Mouse (Mus musculus): ENCODE measurements around the gene Casp7. TPM values are rescaled to one million over a fixed set of nuclear protein-coding genes. Genes with fewer than 3 reads are reported as not detected.

Gene Casp7
- total RNA-seq, 1 experiment from 2014 or later, result 35.4 TPM

DNA sequence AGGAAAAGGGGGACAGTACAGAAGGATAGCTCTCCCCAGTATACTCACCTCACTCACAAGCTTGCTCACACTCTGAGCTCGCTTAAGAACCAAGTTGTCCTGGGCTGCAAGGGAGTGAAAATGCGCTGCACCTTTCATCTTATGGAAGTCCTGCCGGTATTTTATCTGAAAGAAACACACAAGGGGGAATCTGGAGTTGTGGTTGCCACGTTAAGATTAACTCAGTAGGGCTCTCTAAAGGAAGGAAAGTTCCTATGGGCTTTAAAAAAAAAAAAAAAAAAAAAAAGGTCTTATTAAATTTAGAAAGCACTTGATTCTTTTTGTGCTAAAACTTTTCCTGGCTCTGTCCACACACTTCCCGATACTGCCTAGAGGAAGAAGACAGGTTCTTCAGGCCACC is 18.9 kb upstream of the Casp7 start:
- no peak for ATAC-seq (replicated peaks in 1 of 2; ENCODE audit: insufficient read depth in 1 of 2, low FRiP score in 2 of 2, low TSS enrichment in 1 of 2, low read depth in 1 of 2, poor library complexity in 2 of 2, severe bottlenecking in 2 of 2)

DNA sequence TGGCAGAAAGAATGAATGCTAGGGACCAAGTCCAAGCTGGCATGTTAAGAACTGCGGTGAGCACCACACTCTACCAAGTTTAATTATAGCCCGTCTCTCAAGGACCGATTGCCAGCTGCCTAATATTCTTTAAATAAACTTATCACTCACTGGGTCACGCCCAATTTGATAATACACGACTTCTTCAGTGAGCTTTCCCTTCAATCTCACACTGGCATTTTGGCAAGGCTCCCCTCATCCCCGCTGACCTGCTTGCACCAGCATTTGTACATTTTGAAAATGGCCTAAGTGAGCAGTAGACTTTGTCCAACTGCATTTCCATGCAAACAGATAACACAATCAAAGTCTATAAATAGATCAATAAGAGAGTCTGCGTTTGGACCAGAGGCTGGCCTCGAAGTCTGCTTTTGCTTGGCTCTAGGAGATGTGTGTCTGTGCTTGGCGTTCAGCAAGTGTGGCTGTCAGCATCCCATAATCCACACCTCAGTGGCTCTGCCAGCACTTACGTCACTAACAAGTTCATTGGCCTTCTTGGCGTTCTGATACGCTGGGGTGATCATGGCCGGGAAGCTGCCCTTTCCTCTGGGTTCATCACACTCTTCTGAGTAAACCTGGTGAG is 18.3 kb upstream of the Casp7 start:
- ATAC-seq (replicated peaks in 1 of 2; ENCODE audit: insufficient read depth in 1 of 2, low FRiP score in 2 of 2, low TSS enrichment in 1 of 2, low read depth in 1 of 2, poor library complexity in 2 of 2, severe bottlenecking in 2 of 2), result no peak

DNA sequence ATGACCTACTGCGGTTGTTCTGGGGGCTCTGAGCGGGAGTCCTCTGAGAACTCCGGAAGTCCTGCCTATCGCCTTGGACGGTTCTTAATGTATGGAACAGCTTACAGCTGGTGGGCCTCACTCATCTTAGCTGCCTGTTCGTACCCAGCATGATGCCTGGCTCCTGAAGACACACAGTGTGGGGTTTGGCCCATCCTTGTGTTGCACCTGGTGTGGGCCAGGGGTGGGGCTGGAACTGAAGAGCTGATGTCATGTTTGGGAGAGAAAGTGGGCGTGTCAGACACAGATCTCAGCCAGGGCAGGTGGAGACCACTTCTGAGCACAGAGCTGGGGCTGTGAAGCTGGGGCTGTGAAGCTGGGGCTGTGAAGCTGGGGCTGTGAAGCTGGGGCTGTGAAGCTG is 16.6 kb upstream of the Casp7 start:
- ATAC-seq (replicated peaks in 1 of 2; ENCODE audit: insufficient read depth in 1 of 2, low FRiP score in 2 of 2, low TSS enrichment in 1 of 2, low read depth in 1 of 2, poor library complexity in 2 of 2, severe bottlenecking in 2 of 2), result no peak

DNA sequence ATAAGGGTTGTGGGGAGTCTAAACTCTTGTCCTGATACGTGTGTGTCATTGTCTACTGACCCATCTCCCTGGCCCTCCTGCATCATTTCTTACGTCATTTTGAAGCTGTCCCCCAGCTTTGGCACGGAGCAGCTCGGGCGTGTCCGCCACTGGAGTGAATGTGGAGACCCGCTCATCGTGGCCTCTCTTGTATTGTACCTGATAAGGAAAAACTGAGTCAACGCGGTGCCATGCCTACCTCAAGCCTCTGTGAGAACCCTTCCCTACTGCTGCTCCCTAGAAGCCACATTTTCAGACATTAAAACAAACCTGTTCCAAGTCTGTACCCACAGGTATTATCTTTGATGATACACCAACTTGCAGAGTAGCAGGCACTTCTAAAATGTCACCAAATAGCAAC is 15.5 kb upstream of the Casp7 start:
- no peak for ATAC-seq (replicated peaks in 1 of 2; ENCODE audit: insufficient read depth in 1 of 2, low FRiP score in 2 of 2, low TSS enrichment in 1 of 2, low read depth in 1 of 2, poor library complexity in 2 of 2, severe bottlenecking in 2 of 2)

DNA sequence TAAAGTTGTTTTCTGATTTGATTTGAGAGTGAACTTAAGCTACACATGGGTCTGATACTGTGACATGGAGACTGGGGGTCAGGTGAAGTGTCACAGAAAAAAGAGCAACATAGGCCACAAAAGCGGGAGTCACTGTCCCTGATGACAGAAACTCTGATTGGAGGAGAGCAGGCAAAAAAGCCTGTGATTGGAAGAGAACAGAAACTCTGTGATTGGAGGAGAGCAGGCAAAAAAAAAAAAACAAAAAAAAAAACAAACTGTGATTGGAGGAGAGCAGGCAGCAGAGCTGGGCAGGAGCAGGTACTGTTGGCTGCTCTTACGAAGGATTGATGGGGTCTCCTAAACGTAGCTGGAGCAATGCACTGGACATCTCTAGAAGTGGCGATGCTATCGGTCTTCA is 11.4 kb upstream of the Casp7 start:
- no peak for ATAC-seq (replicated peaks in 1 of 2; ENCODE audit: insufficient read depth in 1 of 2, low FRiP score in 2 of 2, low TSS enrichment in 1 of 2, low read depth in 1 of 2, poor library complexity in 2 of 2, severe bottlenecking in 2 of 2)

DNA sequence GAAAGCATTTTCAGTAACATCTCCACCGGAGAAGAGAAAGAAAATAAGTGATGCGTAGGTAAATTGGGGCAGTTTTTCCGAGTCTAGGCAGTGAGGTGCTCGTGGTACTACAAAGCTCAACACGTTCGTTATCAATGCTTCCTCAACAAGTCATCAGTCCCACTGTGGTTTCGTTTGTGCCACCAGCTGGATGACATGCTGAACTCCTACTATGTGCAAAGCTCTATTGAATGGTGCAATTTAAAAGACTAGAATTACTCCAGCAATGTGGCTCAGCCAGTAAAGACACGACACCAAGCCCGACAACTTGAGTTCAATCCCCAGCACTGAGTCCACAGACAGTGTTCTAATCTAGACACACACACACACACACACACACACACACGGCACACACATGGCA is 10.8 kb upstream of the Casp7 start:
- no peak for ATAC-seq (replicated peaks in 1 of 2; ENCODE audit: insufficient read depth in 1 of 2, low FRiP score in 2 of 2, low TSS enrichment in 1 of 2, low read depth in 1 of 2, poor library complexity in 2 of 2, severe bottlenecking in 2 of 2)

DNA sequence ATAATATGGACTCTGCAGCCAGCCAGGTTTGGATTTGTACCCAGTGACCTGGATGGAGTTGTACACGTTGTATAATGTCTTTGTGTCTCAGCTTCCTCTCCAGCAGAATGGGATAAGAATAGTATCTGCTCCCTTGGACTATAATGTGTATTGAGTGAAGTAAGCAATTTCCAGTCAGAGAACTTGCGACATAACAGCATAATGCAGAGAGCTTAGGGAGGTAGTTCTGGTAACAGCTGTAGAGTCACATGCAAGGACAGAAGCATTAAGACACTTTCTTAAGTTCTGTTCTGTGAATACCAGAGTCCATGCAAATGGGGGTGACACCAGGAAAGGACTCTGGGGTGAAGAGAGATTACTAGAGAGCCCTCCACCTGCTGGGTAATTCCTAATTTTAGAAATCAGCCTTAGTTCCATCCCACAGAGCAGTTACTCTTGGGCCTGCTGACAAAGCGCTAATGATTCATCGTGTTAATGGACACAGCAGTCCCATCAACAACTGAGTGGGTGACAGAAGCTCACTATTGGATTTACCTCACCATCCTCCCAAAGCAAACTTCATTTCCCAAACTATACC is 9.1 kb upstream of the Casp7 start:
- ATAC-seq (replicated peaks in 1 of 2; ENCODE audit: insufficient read depth in 1 of 2, low FRiP score in 2 of 2, low TSS enrichment in 1 of 2, low read depth in 1 of 2, poor library complexity in 2 of 2, severe bottlenecking in 2 of 2), result no peak

DNA sequence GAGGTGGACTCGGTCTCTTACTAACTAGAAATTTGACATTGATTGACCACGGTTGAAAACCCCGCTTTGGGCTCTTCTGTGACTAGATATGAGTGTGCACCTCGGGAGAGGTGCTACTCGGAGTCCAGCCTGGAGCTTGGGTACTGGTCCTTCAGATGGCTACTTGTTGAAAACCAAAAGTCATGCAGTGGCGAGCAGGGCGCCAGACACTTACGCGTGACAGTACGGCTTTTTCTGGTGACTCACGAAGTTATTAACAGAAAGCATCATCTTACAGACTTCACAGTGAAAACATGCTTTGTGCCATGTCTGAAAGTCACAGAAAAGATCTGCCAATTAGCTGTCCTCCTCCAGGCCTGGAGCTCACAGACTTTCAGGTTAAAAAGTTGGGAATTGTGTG is 7.8 kb upstream of the Casp7 start:
- no peak for ATAC-seq (replicated peaks in 1 of 2; ENCODE audit: insufficient read depth in 1 of 2, low FRiP score in 2 of 2, low TSS enrichment in 1 of 2, low read depth in 1 of 2, poor library complexity in 2 of 2, severe bottlenecking in 2 of 2)

DNA sequence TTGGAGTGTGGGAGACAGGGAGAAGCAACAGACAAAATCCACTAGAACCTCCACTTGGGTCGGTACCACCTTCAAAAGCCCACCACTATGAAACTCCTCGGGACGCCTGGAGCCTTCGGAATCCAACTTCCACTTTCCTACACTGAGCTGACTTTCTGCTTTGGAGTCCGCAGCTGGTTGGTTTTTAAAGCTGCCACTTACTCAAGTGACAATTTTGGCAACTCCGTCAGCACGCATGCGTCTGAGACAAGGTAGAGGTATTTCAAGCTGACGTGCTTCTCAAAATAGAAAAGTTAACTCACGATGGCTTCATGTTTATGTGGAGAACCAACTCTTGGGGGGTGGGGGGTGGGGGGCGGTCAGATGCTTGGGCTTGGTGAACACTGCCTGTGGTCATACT is 7.0 kb upstream of the Casp7 start, which contains the start of gene Nrap:
Gene Nrap, minus strand, starts transcription at position 159 of the 400 bp plus-strand sequence.
- no peak for ATAC-seq (replicated peaks in 1 of 2; ENCODE audit: insufficient read depth in 1 of 2, low FRiP score in 2 of 2, low TSS enrichment in 1 of 2, low read depth in 1 of 2, poor library complexity in 2 of 2, severe bottlenecking in 2 of 2)

DNA sequence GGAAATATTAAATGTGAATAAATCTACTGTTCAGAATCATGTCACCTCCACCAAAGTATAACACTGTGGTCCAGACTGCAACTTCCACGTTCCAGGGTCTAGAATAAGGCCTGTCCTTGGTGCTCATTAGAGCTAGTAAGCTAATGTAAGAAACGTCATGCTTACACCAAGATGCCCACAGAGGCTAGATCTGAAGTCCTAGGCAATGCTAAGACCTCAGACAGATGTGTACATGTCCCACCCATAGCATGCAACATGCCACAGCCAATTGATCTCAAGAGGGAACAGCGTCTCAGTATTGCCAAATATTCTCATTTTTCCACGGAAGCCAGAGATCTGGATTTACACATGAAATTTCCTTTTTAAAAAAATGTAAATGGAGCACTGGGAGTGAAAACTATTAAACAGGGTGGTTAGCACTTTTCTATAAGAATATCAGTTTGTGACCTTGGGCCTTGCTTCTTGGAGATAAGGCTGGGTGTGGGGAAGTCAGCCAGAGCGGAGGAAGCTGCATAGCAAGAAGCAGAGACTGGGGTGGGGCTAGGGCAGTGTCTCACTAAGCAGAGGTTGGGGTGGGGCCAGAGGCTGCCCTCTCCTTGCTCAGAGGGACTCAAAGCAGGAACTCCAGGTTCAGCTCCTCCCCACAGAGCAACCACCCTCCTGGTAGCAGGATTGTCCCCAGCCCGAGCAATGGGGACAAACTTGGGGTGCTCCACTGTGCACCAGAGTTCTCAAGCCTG is 5.5 kb upstream of the Casp7 start:
- ATAC-seq (replicated peaks in 1 of 2; ENCODE audit: insufficient read depth in 1 of 2, low FRiP score in 2 of 2, low TSS enrichment in 1 of 2, low read depth in 1 of 2, poor library complexity in 2 of 2, severe bottlenecking in 2 of 2), result peak; percentile 83 to 90

DNA sequence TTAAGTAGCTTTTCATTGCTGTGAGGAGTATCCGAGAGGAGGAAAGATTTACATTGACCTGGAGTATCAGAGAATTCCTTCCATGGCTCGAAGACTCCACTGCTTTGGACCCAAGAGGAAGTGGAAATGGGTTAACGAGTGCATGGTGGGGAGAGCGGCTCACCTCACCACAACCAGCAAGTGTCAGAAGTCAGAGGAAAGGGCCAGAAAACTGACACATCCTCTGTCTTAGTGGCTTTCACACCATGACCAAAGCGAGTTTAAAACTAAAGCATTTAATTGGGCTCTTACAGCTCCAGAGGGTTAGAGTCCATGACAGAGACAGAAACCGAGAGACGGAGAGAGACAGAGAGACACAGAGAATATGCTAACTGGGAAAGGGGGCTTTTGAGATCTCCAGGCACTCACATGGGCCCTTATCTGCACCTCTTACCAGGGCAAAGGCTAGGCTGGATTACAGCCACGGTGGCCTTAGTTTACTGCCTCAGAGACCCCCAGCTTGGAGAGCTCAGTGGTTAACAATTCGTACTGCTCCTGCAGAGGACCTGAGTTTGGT is 3.5 kb upstream of the Casp7 start:
- no peak for ATAC-seq (replicated peaks in 1 of 2; ENCODE audit: insufficient read depth in 1 of 2, low FRiP score in 2 of 2, low TSS enrichment in 1 of 2, low read depth in 1 of 2, poor library complexity in 2 of 2, severe bottlenecking in 2 of 2)

DNA sequence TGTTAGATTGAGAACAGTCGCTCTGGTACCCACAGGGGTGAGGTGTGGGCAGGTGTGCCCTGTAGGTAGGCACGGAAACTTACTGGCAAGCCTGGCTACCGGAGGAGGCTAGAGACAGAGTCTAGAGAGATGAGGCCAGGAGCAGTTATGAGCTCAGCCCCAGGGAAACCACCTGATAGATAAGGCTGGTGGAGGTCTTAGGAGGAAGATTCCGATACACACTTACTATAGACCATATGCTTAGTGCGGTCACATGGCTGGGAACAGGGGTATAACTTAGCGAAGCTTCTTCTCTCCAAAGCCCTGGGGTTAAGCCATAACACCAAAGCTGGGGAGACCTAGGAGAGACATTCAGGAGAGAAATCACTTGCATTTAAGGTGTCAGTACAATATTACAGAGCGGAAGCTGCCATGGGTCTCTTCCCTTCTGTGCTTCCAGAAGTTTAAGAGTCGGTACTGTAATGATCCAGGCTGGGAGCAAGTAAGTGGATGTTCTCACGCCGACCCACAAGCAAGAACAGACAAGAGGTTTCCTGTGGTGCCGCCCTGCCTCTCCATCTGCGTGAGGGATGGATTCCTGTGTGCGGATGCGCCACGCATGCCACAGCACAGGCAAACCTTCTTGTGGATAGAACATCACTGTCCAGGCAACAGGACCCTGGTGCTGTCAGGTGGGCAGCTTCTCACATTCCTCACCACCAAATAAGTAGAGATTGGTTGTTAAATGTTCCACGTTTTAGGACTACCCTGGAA is 1.6 kb upstream of the Casp7 start:
- no peak for ATAC-seq (replicated peaks in 1 of 2; ENCODE audit: insufficient read depth in 1 of 2, low FRiP score in 2 of 2, low TSS enrichment in 1 of 2, low read depth in 1 of 2, poor library complexity in 2 of 2, severe bottlenecking in 2 of 2)

DNA sequence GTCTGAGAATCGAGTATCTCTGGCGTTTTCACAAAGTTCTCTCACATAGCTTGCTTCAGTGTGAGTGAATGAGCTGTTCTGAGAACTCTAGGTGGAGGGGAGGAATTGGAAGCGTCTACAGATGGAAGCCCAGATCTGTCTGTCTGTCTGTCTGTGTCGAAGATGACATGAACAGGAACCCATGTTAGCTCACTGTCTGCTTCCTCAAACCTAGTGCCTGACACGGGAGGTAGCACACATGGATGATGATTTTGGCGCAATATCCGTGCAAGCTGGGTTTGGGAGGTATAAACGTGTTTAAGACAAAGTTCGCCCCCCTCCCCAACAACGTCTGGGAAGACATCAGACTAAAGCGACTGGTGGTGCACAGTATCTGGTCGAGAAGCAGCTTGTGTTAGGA is 702 bp upstream of the Casp7 start:
- ATAC-seq (replicated peaks in 1 of 2; ENCODE audit: insufficient read depth in 1 of 2, low FRiP score in 2 of 2, low TSS enrichment in 1 of 2, low read depth in 1 of 2, poor library complexity in 2 of 2, severe bottlenecking in 2 of 2), result no peak

DNA sequence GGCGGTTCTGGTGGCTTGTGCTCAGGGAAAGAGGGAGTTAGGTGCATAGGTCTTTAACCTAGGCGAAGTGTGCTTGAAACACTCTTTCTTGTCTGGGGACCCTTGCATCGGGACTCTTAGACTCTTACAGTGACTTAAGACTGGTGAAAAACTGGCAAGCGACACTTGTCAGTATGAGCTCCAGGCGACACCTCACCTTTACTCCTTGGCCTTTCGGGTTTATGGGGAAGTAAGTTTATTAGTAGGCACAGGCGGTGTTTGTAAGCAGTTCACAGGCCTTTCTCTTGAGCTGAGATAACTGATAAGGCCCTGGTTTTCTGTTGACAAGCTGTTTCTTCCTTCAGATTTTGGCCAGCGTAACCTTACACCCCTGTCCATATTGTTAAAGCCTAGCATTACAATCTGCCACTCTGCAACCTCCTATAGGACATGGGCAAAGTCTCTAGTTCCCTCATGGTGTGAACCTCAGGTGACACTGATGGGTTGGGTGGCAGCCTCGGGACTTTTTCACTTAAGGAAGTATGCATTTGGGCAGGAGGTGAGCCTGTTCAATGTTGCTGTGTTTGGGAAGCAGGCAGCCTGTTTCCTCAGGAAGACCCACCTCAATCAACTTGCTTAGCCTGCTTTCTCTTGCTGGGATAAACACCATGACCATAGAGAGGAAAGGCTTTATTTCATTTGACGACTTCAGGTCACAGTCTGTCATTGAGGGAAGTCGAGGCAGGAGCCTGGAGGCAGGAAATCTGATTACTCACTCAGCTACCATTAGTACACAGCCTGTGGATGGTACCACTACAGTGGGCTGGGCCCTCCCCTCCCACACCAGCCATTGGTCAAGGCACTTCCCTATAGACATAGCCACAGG is 966 bp downstream of the Casp7 start:
- ATAC-seq (replicated peaks in 1 of 2; ENCODE audit: insufficient read depth in 1 of 2, low FRiP score in 2 of 2, low TSS enrichment in 1 of 2, low read depth in 1 of 2, poor library complexity in 2 of 2, severe bottlenecking in 2 of 2), result no peak

DNA sequence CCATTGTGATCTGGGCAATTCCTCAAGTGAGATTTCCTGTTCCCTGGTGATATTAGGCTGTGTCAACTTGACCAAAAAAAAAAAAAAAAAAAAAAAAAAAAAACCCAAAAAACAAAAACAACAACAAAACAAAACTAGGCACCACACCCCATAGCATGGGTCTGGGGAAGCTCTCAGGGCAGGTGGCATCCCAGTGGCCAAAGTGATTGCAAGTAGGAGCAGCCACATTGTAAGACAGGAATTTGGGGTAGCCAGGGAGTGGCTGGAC is 1.5 kb downstream of the Casp7 start:
- no peak for ATAC-seq (replicated peaks in 1 of 2; ENCODE audit: insufficient read depth in 1 of 2, low FRiP score in 2 of 2, low TSS enrichment in 1 of 2, low read depth in 1 of 2, poor library complexity in 2 of 2, severe bottlenecking in 2 of 2)

DNA sequence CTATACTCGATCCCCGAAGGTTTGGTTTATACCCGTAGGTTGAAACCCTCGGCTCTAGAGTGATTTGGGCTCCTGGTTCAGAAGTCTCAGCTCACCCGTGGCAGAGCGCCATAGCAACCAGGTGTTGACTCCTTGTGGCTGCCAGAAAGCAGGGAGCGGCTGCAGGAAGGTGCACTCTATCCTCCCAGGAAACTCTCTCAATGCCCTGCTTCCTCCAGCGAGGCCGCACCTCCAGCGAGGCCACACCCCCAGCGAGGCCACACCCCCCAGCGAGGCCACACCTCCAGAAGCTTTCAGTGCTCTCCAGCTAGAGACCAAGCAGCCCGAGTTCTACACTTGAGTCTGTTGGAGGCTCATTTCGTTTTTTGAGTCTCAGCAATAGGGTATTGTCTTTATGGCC is 3.3 kb downstream of the Casp7 start:
- ATAC-seq (replicated peaks in 1 of 2; ENCODE audit: insufficient read depth in 1 of 2, low FRiP score in 2 of 2, low TSS enrichment in 1 of 2, low read depth in 1 of 2, poor library complexity in 2 of 2, severe bottlenecking in 2 of 2), result peak; percentile 28 to 70; a peak in 3 of 4 replicates

DNA sequence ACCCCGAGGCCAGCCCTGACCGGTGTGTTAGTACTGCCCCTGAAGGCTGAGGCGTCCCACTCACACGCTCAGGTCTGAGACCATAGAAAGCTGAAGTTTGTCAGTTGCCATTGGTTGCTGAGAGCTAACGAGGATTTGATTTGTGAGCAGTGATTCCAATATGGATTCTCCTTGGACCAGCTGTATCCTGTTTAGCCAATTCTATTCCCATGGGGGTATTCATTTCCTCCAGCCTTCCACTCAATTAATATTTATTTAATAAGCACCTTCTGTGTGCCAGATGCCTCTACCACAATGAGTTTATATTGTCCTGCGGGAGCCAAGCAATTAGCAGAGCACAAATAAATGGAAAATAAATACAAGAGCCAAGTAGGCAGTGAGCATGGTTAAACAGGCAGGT is 4.9 kb downstream of the Casp7 start:
- ATAC-seq (replicated peaks in 1 of 2; ENCODE audit: insufficient read depth in 1 of 2, low FRiP score in 2 of 2, low TSS enrichment in 1 of 2, low read depth in 1 of 2, poor library complexity in 2 of 2, severe bottlenecking in 2 of 2), result no peak

All from hematopoietic stem cell, adult 5-6 weeks (primary cell).